Mouse (Mus musculus) cortical plate, adult 2 months (tissue): ENCODE results near the gene Iqch. TPM values are rescaled to one million over a fixed set of nuclear protein-coding genes. Genes with fewer than 3 reads are reported as not detected.
"Not testable (repeated sequence)": the region's sequence is repeated elsewhere in the genome, so short reads cannot be mapped to it uniquely, and the experiment has no call there.

Experiments used
- H3K27ac ChIP-seq: fragments of 200-500 bp; 2 replicates; pipeline ENCODE4 v1.5.1; 2012; ENCODE audit warnings: low read length, control low read depth, inconsistent platforms; ENCODE audit not compliant: insufficient read depth
- H3K4me1 ChIP-seq: fragments of 200-500 bp; 2 replicates; pipeline ENCODE4 v1.6.1; 2011; ENCODE audit warnings: low read length; ENCODE audit not compliant: control insufficient read depth, insufficient read depth
- H3K4me3 ChIP-seq: fragments of 200-500 bp; 2 replicates; pipeline ENCODE4 v1.5.1; 2011; ENCODE audit warnings: mild to moderate bottlenecking, low read length, control low read depth; ENCODE audit not compliant: insufficient read depth
- CTCF ChIP-seq: fragments of 200-500 bp; IDR thresholded peaks from 2 replicates; pipeline ENCODE4 v1.5.1; 2011; ENCODE audit warnings: mild to moderate bottlenecking, control low read depth, low read length; ENCODE audit not compliant: insufficient read depth; ENCODE audit errors: extremely low read depth
- POLR2A ChIP-seq: fragments of 200-500 bp; IDR thresholded peaks from 2 replicates; pipeline ENCODE4 v1.6.1; 2011; ENCODE audit warnings: mild to moderate bottlenecking, low read length, control low read depth; ENCODE audit not compliant: insufficient read depth; ENCODE audit errors: extremely low read depth
- polyA plus RNA-seq: library from polyadenylated mRNA; depleted of rRNA; stranded (reverse); fragments of >200 nt; gene quantifications from 2 replicates; pipeline ENCODE4 v1.2.3, GENCODE M21; 2012

Iqch gene
- polyA plus RNA-seq, 1 experiment = 0.13 TPM

- H3K4me3 ChIP-seq = no peak overlapping the region
- H3K4me1 ChIP-seq = no peaks in the 10 kb centered on the region
- no peak for TF ChIP-seq CTCF
- TF ChIP-seq POLR2A = no peak
- no peak overlapping the region for H3K27ac ChIP-seq
These were observed 33.5 kb downstream of the Iqch start for GRCm38 (mm10) chr9:63568808-63569207.

DNA sequence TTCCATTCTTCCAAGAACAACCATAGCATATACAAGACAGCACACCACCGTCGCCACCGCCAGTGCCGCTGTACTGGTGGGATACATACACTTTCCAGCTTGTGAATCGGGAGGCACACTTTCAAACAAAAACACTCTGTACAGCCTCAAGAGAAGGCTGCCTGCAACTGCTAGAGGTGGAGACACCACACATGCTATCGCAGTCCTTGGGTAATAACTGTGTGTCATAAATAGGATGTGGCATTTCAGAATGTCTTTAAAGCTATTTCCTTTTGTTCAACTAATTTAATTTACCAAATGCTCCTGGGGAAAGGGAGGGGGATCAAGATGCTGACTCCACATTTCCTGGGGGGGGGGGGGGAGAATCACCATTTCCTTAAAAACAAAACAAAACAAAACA, 34.0 kb downstream of the Iqch start:
- Histone ChIP-seq H3K4me3 (no peak overlapping the region), H3K4me1 (no peaks in the 10 kb centered on the region), H3K27ac (no peak overlapping the region)
- no peak for TF ChIP-seq POLR2A
- TF ChIP-seq CTCF = no peak

GRCm38 (mm10) chr9:63563436-63563835, 38.9 kb downstream of the Iqch start:
- H3K27ac ChIP-seq = no peak overlapping the region
- no peak for TF ChIP-seq CTCF
- no peak for TF ChIP-seq POLR2A
- no peak overlapping the region for H3K4me3 ChIP-seq
- H3K4me1 ChIP-seq = no peaks in the 10 kb centered on the region

GRCm38 (mm10) chr9:63561931-63562330, 40.4 kb downstream of the Iqch start:
- no peak overlapping the region for H3K27ac ChIP-seq
- H3K4me1 ChIP-seq = no peaks in the 10 kb centered on the region
- no peak for TF ChIP-seq POLR2A
- no peak for TF ChIP-seq CTCF

GRCm38 (mm10) chr9:63556933-63557332, 45.4 kb downstream of the Iqch start:
- no peak overlapping the region for H3K27ac ChIP-seq
- TF ChIP-seq CTCF (no peak), POLR2A (no peak)
- H3K4me3 ChIP-seq = no peak overlapping the region
- H3K4me1 ChIP-seq = no peaks in the 10 kb centered on the region

More at GRCm38 (mm10) chr9:63561931-63562330, 40.4 kb downstream of the Iqch start:
- H3K4me3 ChIP-seq = no peak overlapping the region

GRCm38 (mm10) chr9:63556316-63556715, 46.0 kb downstream of the Iqch start:
- H3K27ac ChIP-seq = no peak overlapping the region
- H3K4me1 ChIP-seq = no peaks in the 10 kb centered on the region
- H3K4me3 ChIP-seq = no peak overlapping the region
- no peak for TF ChIP-seq CTCF
- no peak for TF ChIP-seq POLR2A

DNA sequence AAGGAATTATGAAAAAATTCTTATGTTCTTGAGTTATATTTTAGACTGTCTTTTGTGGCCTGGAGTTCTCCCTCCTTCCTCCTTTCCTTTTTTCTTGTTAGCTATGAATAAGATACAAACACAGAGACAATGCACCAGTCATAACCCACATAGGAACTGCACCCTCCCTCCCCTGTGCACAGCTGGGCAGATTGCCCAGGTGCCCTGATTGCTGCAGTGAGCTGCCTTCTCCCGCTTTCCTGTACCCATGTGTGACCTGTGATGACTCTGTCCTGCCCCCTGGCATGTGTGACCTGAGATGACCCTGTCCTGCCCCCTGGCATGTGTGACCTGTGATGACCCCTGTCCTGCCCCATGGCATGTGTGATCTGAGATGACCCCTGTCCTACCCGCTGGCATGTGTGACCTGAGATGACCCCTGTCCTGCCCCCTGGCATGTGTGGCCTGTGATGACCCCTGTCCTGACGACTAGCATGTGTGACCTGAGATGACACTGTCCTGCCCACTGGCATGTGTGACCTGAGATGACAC, 46.8 kb downstream of the Iqch start:
- Histone ChIP-seq H3K27ac (no peak overlapping the region), H3K4me1 (no peaks in the 10 kb centered on the region), H3K4me3 (no peak overlapping the region)
- TF ChIP-seq CTCF (no peak), POLR2A (no peak)

GRCm38 (mm10) chr9:63553628-63554027, 48.7 kb downstream of the Iqch start:
- no peak for TF ChIP-seq CTCF
- TF ChIP-seq POLR2A = no peak
- no peaks in the 10 kb centered on the region for H3K4me1 ChIP-seq

DNA sequence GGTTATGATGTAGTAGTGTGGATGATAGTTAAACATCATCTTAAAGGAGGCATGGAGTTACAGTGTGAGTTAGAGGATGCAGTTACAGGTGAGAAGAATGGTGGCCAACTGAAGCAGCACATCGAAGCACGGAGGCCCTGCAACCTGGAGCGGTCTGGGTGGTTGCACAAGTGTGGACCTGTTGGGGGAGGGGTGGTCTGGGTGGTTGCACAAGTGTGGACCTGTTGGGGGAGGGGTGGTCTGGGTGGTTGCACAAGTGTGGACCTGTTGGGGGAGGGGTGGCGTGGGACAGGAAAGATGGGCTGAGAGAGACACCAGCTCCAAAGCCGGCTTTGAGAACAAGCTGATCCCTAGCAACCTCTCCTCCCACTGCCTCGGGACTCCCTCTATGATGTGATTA, 51.6 kb downstream of the Iqch start:
- H3K4me3 ChIP-seq, H3K4me1 ChIP-seq, H3K27ac ChIP-seq: not testable (repeated sequence)

More at GRCm38 (mm10) chr9:63553628-63554027, 48.7 kb downstream of the Iqch start:
- no peak overlapping the region for H3K4me3 ChIP-seq
- H3K27ac ChIP-seq = no peak overlapping the region

DNA sequence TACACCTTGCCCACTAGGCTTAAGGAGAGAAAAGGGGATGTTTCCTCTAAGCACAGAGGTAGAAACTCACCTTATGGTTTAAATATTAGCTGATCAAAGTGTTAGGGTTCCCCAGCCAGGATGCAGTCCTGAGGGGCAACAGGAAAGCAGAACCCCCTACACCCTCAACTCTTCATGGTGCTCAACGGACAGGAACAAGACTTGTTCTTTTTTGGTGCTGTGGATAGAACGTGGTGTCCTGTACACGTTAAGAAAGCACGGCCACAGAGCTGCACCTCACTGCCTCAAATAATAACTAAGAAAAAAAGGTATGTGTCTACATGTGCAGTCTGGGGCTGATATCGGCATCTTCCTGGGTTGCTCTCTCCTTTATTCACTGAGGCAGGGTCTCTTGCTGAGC, 53.3 kb downstream of the Iqch start:
- H3K4me1 ChIP-seq = no peaks in the 10 kb centered on the region
- H3K27ac ChIP-seq = no peak overlapping the region
- no peak overlapping the region for H3K4me3 ChIP-seq
- TF ChIP-seq CTCF (no peak), POLR2A (no peak)
